Mouse (Mus musculus): ENCODE measurements around the gene Plekha7. TPM values are rescaled to one million over a fixed set of nuclear protein-coding genes. Genes with fewer than 3 reads are reported as not detected.

Plekha7 gene
- total RNA-seq, 2 experiments from 2014 or later: not detected

- ATAC-seq (replicated peaks; ENCODE audit: low FRiP score, poor library complexity, severe bottlenecking): no peak
Measured at GRCm38 (mm10) chr7:116292377-116292776, 15.8 kb downstream of the Plekha7 start.

DNA sequence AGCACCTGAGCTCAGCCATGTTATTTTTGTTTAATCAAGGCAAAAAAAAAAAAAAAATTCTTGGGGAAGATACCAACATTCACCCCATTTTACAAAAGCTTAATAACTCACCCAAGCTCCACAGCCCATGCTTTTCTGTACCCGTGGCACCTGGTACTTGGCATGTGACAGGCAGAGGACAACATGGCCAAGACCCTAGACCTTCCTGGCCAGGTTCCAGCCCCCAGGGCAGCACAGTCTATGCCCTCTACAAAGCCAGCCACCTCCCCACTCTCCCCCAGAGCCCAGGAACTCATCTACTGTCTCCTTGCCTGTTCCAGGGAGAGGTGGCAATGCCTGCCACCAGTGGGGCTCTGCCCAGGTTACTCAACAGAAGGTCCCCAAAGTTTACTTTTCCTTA lies 17.6 kb downstream of the Plekha7 start:
- no peak for ATAC-seq (replicated peaks; ENCODE audit: low FRiP score, poor library complexity, severe bottlenecking)

DNA sequence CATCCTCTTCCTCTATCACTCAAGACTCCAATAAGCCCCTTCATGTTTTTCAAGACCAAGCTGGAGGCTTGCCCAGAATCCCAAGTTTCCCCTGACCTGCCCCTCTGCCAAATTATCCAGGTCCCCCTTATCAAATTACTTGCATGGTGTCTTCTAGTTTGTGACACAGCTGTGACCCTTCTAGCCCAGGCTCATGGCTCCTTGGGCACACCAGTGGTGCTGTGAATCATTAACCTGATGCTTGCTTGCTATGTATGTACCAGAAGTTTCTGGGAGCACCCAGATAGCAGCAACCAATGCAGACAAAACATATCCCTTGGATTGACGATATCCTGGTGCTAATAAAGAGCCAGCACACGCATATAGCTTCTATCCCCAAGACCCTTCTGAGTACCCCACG lies 19.2 kb downstream of the Plekha7 start:
- no peak for ATAC-seq (replicated peaks; ENCODE audit: low FRiP score, poor library complexity, severe bottlenecking)

DNA sequence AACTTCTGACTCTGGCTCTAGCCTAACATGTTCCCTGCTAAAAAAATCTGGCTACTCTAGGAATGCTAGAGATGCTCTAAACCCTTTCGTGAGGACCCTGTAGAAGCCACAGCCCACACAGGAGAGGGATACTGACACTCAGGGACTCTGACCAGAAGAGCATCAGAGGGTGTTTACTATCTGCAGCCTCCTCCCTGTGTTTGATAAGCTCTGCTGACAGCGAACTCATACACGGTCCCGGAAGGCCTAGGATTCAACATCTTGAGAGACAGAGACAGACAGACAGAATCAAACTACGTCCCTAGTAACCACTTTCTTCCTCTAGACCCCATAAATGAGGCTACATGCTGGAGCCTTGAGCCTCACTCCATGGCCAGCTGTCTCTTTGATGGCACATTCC lies 20.2 kb downstream of the Plekha7 start:
- ATAC-seq (replicated peaks; ENCODE audit: low FRiP score, poor library complexity, severe bottlenecking): no peak

- no peak for ATAC-seq (replicated peaks; ENCODE audit: low FRiP score, poor library complexity, severe bottlenecking)
Measured at GRCm38 (mm10) chr7:116286611-116287355, 21.4 kb downstream of the Plekha7 start.

GRCm38 (mm10) chr7:116286173-116286572 lies 22.0 kb downstream of the Plekha7 start:
- ATAC-seq (replicated peaks; ENCODE audit: low FRiP score, poor library complexity, severe bottlenecking): no peak

DNA sequence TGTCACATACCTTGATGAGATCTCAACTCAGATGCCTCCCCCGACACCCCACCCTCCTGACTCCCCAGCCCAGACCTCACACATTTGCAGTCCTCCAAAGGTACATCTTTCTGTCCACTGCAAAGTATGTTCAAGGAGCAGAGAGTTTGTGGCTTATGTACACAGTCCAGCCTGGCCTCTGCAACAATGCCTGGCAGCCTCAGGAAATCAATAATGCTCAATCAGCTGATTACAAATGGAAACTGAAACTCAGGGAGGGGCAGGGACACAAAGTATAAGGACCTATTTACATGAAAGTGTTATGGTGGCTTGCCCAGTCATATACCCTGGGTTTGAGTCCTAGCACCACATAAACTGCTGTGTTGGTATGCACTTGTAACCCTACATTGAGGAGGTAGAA lies 23.0 kb downstream of the Plekha7 start:
- ATAC-seq (replicated peaks; ENCODE audit: low FRiP score, poor library complexity, severe bottlenecking): no peak

DNA sequence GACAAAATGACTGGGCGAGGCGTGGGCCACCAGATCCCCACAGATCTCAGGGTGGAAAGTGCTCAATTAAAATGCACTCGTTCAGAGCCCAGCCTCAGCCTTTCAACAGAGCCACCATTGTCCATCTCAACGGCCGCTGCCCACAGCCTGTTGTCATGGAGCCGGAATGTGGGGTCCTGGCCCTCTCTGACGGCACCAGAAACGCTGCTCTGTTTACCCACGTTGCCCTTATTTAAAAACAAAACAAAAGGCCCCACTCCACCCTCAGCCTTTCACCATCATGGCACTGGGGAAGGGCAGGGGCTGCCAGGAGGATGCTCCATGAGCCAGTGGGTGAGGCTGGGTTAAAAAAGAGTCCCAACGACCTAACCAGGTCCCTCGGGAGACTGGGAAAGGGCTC lies 25.4 kb downstream of the Plekha7 start:
- ATAC-seq (replicated peaks; ENCODE audit: low FRiP score, poor library complexity, severe bottlenecking): no peak

- ATAC-seq (replicated peaks; ENCODE audit: low FRiP score, poor library complexity, severe bottlenecking): no peak
Measured at GRCm38 (mm10) chr7:116280126-116280525, 28.1 kb downstream of the Plekha7 start.

DNA sequence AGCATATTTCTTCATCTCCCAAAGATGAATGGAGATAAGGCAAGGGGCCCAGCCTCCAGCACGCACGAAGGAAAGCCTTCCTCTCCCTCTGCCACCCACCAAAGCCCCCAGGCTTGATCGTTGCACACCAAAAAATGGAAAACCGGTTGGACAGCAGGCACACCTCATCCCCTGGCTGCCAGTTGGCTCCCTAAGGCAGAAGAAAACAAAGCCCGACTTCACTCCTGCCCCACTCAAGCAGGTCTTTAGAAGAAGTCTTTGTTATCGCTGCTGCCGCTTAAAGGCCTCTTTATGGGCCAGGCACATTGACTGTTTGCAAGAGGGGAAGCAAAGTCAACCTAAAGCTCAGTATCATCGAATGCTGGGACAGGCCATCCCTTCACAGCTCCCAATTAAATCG lies 29.9 kb downstream of the Plekha7 start:
- ATAC-seq (replicated peaks; ENCODE audit: low FRiP score, poor library complexity, severe bottlenecking): no peak

DNA sequence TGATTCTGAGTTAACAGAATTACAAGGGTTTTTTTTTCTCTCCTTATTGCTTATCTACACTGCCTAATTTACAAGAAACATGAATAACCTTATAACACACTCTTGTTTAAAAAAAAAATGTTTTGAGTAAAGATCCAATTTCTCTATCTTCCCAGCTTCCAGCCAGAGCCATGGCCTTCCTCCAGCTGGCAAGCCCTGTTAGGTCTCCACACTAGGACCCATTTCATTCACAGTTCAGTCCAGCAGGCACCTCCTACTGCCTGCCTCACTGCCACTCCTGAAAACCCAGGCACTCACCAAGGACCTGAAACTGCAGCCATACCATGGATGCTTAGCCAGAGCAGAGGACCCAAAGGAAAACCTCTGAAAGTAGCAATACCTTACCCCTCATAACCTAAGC lies 31.9 kb downstream of the Plekha7 start:
- ATAC-seq (replicated peaks; ENCODE audit: low FRiP score, poor library complexity, severe bottlenecking): no peak

GRCm38 (mm10) chr7:116273111-116273510 lies 35.1 kb downstream of the Plekha7 start:
- no peak for ATAC-seq (replicated peaks; ENCODE audit: low FRiP score, poor library complexity, severe bottlenecking)

- ATAC-seq (replicated peaks; ENCODE audit: low FRiP score, poor library complexity, severe bottlenecking): no peak
Measured at GRCm38 (mm10) chr7:116269501-116269995, 38.6 kb downstream of the Plekha7 start.

GRCm38 (mm10) chr7:116268113-116268926 lies 39.9 kb downstream of the Plekha7 start:
- no peak for ATAC-seq (replicated peaks; ENCODE audit: low FRiP score, poor library complexity, severe bottlenecking)

DNA sequence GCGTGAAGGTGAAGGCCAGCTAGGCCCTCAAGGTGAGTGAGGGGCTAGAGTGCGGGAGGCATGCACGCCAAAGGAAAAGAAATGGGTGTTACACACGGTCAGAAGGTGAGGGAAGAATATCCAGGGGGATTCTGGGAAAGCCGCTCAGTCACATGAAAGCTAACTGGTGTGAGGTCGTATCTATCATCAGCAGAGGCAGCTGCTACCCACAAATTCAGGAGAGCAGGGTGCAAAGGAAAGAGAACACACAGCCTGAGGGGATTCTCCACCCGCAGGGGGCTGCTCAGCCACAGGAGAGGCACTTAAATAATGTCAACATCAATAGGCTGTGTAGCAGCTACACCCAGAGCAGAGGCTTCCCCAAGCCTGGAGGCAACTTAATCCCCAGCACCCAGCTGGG lies 44.9 kb downstream of the Plekha7 start:
- no peak for ATAC-seq (replicated peaks; ENCODE audit: low FRiP score, poor library complexity, severe bottlenecking)

GRCm38 (mm10) chr7:116262508-116262907 lies 45.7 kb downstream of the Plekha7 start:
- no peak for ATAC-seq (replicated peaks; ENCODE audit: low FRiP score, poor library complexity, severe bottlenecking)

DNA sequence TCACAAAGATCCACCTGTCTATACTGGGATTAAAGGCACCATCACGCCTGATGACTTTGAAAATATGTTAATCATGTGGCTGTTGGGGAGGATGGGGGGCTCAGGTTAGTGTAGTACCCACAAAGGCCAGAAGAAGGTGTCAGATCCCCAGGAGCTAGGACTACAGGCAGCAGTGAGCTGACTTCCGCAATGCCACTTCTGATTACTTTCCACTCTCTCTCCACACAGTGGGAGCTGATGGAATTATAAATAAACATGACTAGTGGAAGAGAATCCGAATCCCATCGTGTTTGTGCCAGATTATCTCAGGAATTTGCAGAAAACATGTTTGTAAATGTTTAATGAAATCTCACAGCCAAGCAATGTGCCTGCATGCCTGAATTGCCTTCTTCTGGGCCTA lies 46.1 kb downstream of the Plekha7 start:
- no peak for ATAC-seq (replicated peaks; ENCODE audit: low FRiP score, poor library complexity, severe bottlenecking)

GRCm38 (mm10) chr7:116260826-116261615 lies 47.2 kb downstream of the Plekha7 start:
- no peak for ATAC-seq (replicated peaks; ENCODE audit: low FRiP score, poor library complexity, severe bottlenecking)

DNA sequence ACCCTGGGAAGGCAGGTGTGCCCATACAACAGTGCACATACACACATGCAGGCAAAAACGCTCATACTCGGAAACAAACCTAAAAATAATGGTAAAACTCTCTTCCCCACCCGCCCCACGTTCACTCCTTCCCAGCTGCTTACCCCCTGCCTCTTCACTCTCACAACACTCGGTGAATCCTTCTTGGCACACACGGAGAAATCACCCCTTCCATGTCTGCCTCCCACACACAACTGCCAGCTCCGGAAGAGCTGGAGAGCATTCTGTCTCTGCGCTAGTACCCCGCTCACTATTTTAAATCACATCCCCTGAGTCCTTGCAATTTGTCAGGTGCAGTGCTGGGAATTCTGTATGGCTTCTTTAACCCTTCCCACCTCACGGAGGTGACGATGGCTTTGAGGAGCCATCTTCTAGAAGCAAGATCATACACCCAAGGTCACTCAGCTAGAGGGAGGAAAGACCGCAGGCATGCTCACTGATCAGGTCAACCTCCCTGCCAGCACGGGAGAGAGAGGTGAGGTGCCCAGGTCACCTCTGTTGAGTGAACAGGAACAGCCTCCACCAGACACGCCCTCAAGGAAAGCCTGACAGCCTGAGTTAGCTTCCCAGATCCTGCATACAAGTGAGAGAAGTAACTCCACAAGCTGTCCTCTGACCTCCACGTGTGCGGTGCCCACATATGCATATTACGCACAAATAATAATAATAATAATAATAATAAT lies 49.6 kb downstream of the Plekha7 start:
- no peak for ATAC-seq (replicated peaks; ENCODE audit: low FRiP score, poor library complexity, severe bottlenecking)

DNA sequence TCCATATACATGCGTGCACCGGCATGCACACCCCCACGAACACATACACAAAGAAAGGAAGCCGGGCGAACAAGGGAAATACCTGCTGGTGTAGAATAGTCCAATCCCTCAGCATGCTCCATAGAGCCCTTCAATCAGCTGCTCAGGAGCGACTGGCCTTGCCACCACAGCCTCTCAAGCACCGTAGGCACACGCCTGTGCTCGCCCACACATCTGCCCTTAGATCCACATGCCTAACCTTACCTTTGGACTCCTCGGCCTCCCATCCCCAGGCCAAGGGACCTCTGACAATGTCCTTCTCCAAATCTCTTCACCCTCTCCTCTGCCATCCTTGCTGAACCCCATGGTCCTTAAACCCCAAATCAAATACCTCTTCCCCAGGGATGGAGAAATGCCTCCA lies 50.2 kb downstream of the Plekha7 start:
- ATAC-seq (replicated peaks; ENCODE audit: low FRiP score, poor library complexity, severe bottlenecking): no peak

Measured in erythroid progenitor cell, adult 5-6 weeks (primary cell).